ENCODE assay signal across 15 mouse cellular contexts in the genomic region with DNA sequence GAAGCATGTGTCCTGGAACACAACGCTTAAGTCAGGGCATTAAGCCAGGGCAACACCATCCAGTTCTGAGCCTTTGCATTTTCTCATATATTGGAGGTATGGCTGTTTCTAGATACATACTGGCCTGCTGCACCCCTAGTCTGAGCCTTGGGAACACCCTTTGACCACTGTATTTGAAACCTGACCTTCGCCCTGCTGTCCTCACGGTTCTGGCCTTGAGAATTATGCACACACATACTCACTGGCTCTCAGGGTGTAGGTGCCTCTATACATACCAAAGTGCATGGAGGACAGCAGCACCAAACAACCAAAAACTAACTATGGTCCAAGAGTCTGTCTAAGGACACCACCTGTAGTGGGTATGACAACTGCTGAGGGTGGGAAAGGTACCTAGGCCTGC.
"Had no signal": no experiment of that assay in that cellular context is flagged by ENCODE, and none has a peak within 500 bp of the region (broad histone marks: within the 10 kb centered on the region; RNA-seq: fewer than 3 reads in every experiment).

No protein-coding gene starts in this region.

- ATAC-seq: inflammation-experienced regulatory T-cells, adult 6 months; midbrain, embryonic 16.5 days had no signal

- H3K4me2 ChIP-seq: hindbrain, embryonic 15.5 days; limb, embryonic 13.5 days; midbrain, embryonic 12.5 days; neural tube, embryonic 15.5 days; stomach, embryonic 15.5 days had no signal

- DNase-seq: kidney, adult 9 months; kidney, postnatal 10 days; left cerebral cortex, postnatal 4 days; lung, adult 18-20 months; right cerebral cortex, adult 18-20 months; spleen, adult 18-20 months; thymus, adult 18-20 months; thymus, postnatal 14 days had no signal

- H3K4me3 ChIP-seq: hindbrain, embryonic 15.5 days; limb, embryonic 13.5 days; midbrain, embryonic 12.5 days; neural tube, embryonic 15.5 days; stomach, embryonic 15.5 days had no signal

- H3K27ac ChIP-seq: hindbrain, embryonic 15.5 days; limb, embryonic 13.5 days; midbrain, embryonic 12.5 days; neural tube, embryonic 15.5 days; stomach, embryonic 15.5 days had no signal

- H3K27me3 ChIP-seq: hindbrain, embryonic 15.5 days; limb, embryonic 13.5 days; midbrain, embryonic 12.5 days; neural tube, embryonic 15.5 days; stomach, embryonic 15.5 days had no signal

- H3K9ac ChIP-seq: hindbrain, embryonic 15.5 days; limb, embryonic 13.5 days; midbrain, embryonic 12.5 days; neural tube, embryonic 15.5 days; stomach, embryonic 15.5 days had no signal

- H3K9me3 ChIP-seq: hindbrain, embryonic 15.5 days; limb, embryonic 13.5 days; midbrain, embryonic 12.5 days; neural tube, embryonic 15.5 days; stomach, embryonic 15.5 days had no signal

- H3K4me1 ChIP-seq: hindbrain, embryonic 15.5 days; limb, embryonic 13.5 days; midbrain, embryonic 12.5 days; neural tube, embryonic 15.5 days; stomach, embryonic 15.5 days had no signal
